Mouse (Mus musculus) small intestine, adult 2 months (tissue): ENCODE measurements around the gene Pde6d.

Experiments used
- CTCF ChIP-seq: fragments of 200-500 bp; IDR thresholded peaks from 2 replicates; pipeline ENCODE4 v1.5.1; 2012; ENCODE audit warnings: low read depth, mild to moderate bottlenecking, control low read depth, inconsistent platforms, low read length, moderate library complexity, mixed read lengths; ENCODE audit not compliant: insufficient replicate concordance, insufficient read length; ENCODE audit errors: extremely low read depth
- POLR2A ChIP-seq: fragments of 200-500 bp; IDR thresholded peaks from 2 replicates; pipeline ENCODE4 v1.6.1; 2012; ENCODE audit warnings: low read depth, mild to moderate bottlenecking, control low read depth, inconsistent platforms, low read length, moderate library complexity

GRCm38 (mm10) chr1:86582451-86583096, at the start of gene Pde6d, which contains the start of gene Cops7b:
- TF ChIP-seq POLR2A (no peak), CTCF (no peak)
